Mouse (Mus musculus): ENCODE measurements around the gene Chl1.

Gene Chl1

GRCm38 (mm10) chr6:103510392-103511289 is at the start of gene Chl1:
Gene Chl1, plus strand, starts transcription at chr6:103510586.
- DNase-seq (ENCODE audit: low spot score) = no peak

GRCm38 (mm10) chr6:103465479-103466080 is 44.8 kb upstream of the Chl1 start:
- no peak for DNase-seq (ENCODE audit: low spot score)

GRCm38 (mm10) chr6:103473316-103473715 is 37.1 kb upstream of the Chl1 start:
- no peak for DNase-seq (ENCODE audit: low spot score)

GRCm38 (mm10) chr6:103487199-103487598 is 23.2 kb upstream of the Chl1 start:
- DNase-seq (ENCODE audit: low spot score) = no peak

DNA sequence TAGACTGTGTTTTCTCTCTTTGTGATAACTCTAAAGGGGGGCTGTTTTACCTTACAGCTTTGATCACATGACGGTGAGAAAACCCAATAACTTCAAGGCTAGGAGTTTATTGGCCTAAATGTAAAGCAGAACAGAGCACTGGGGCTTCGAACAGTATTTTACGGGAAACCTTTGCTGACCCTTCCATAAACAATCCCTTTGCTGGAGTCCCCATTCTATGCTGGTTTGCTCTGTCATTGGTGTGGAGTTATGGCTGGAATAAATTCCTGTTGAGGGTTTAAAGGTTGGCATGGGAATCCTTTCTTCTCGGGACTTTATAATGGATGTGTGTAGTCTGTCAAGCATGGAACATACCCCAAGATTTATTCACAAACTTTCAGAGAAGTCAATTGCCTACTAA is 12.0 kb upstream of the Chl1 start:
- no peak for DNase-seq (ENCODE audit: low spot score)

DNA sequence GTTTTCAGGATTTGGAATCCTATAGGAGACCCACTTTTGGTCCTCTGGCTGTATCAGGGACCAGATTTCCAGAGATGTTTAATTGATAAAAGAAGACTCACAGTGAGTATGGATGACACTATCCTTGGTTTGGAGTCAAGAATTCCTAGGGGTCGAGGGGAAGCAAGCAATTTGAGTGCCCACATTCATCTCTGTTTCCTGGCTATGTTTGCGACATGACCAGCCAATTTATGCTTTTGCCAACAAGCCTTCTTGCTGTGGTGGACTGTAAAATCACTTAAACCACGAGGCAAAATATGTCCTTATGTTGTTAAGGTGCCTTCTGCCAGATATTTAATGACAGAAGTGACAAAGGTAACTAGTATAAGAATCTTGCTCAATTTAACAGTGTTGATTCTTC is 6.3 kb upstream of the Chl1 start:
- no peak for DNase-seq (ENCODE audit: low spot score)

DNA sequence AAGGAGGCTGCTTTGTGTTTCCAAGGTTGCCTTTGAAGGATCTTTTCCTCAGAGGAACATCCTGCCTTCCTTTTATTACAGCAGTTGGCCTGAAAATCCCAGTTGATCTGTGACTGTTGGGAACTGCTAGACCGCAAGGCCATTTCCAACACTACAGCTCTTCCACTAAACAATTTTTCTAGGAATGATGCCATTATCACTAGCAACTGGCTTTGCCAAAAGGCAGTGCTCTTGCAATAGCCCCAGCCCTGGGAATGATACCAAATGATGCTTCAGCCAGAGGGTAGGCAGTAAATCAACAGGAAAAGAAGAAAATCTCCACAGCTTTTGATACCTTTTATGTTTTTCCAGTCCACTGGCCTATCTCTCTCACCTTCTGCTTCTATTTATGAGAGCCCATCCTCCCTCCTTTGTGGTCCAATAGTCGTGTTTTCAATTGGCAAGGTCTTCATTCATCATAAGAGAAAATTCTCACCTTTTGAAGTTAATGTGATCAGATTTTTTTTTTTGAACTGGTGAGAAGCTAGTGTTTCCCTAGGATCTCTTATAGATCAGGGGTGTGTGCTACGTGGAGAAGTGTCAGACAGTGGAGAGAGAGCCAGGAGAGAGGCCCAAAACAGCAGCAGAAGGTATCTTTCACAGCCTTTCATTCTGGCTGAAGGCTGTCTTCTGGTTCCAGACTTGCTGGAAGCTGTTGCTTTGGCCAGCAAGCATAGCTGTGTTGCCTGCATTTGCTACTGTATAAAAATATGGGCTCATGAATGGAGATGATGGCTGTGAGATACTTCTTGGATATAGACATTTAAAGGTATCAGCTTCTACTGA is 2.4 kb upstream of the Chl1 start:
- DNase-seq (ENCODE audit: low spot score) = no peak

GRCm38 (mm10) chr6:103509596-103509995 is 790 bp upstream of the Chl1 start:
- DNase-seq (ENCODE audit: low spot score) = no peak

- no peak for DNase-seq (ENCODE audit: low spot score)
Observed at GRCm38 (mm10) chr6:103511290-103511971, 1.0 kb downstream of the Chl1 start.

DNA sequence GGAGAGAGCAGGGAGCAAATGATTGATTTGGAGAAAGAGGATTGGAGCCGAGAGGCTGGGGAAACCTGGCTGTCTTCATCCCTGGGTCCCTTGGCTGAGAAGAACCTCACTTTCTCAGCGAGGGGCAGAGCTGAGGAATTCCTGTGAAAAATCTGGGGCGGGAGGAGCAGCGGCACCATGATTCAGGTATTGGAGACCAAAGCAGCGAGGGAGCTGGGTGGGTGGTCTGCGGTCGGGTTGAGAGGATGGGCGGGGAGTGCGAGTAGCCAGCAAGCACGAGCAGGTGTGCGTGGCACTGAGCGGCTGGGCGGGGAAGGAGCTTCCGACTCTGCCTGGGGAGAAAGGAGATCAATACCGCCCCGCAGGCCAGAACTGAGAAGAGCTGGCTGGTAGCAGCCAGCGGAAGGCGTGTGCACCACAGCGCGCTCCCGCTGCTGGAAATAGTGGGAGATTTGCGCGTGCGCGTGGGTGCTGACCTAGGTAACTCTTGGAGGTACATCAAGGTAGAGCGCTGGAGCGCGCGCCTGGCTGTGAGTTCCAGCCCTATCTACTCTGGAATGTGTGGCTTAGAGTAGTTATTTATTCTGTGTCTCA is 1.7 kb downstream of the Chl1 start:
- DNase-seq (ENCODE audit: low spot score) = no peak

DNA sequence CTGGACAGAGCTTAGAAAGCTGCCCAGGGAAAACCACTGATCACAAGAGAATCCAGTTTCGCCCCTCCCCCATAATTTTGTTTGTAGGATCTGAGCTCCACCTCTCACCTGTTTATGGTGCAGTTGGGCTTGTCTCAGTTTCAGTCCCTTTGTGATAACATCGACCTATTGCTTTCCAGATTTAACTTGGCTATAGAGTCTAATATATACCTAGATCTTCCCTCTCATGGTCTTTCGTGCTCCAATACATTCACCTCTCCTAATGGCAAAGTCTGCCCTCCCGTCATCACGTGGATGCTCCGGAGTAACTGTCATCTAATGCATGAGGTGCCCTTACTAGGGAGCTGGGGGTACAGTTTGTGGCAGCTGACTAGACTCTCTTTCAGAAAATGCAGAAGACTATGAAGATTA is 2.5 kb downstream of the Chl1 start:
- DNase-seq (ENCODE audit: low spot score) = no peak

DNA sequence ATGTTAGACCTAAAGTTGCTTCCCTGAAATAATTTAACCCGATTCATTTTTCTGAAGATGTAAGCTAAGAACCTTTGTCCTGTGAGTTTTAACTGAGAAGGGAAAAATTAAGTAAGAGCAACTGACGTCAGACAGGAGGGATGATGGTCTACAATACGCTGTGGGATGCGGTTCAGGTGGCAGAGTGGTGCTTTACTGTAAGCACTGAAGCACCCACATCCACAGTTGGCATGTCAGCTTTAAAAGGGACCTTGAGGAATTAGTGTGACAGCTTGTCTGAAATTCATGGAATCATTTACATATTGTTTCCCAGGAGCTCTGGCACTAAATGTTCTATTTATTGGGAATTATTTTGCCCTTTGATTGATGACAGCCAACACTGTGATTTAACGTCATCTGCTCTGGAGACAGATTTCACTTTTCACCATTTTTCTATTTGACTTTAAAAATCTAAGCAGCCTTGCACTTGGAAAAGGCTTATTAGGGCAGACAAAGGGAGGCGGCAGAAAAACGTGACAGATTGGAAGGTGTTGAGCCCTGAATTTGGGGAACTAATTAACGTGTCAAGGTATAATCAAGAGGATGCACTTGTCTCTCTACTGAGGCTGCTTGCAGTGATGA is 3.3 kb downstream of the Chl1 start:
- DNase-seq (ENCODE audit: low spot score) = no peak

DNA sequence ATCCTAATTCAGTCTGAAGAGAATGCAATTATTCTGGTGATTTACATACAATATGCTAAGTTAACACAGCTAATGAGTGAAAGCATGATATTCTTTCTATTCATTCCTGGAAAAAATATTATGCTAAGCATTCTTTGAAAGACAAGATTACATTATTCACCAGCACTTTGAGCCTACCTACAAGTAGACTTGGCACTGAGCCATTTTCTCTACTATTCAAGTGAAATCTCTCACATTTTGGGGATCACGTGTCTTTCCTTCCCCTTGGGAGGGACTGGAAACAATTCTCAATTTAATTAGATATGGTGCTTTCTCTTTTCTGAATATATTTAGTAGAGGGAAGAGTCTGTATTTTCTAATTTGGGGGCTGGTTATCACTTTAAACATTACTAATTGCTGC is 4.0 kb downstream of the Chl1 start:
- no peak for DNase-seq (ENCODE audit: low spot score)

GRCm38 (mm10) chr6:103514756-103515155 is 4.4 kb downstream of the Chl1 start:
- DNase-seq (ENCODE audit: low spot score) = no peak

- no peak for DNase-seq (ENCODE audit: low spot score)
Observed at GRCm38 (mm10) chr6:103519596-103519995, 9.2 kb downstream of the Chl1 start.

GRCm38 (mm10) chr6:103525326-103526024 is 15.1 kb downstream of the Chl1 start:
- no peak for DNase-seq (ENCODE audit: low spot score)

- DNase-seq (ENCODE audit: low spot score) = no peak
Observed at GRCm38 (mm10) chr6:103526945-103527777, 16.8 kb downstream of the Chl1 start.

- no peak for DNase-seq (ENCODE audit: low spot score)
Observed at GRCm38 (mm10) chr6:103533048-103533447, 22.7 kb downstream of the Chl1 start.

DNA sequence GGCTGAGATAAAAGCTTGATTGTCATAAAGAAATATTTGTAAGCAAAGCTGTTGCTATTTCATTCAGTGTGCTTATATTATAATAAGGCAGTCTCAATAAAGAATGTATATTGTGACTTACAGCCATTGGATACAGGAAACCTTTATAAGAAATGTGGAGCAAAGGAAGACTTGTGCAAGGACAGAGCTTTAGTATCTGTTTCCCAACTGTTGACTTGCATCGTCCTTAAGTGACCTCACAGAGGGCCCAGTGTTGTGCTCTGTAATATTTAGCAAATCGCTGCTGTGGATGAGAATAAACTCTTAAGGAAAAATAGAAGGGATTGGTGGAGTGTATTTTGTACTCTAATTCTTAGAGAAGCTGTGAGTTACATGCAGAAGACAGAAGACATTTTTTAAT is 23.6 kb downstream of the Chl1 start:
- DNase-seq (ENCODE audit: low spot score) = no peak

- no peak for DNase-seq (ENCODE audit: low spot score)
Observed at GRCm38 (mm10) chr6:103542576-103542975, 32.2 kb downstream of the Chl1 start.

Measured in lung, postnatal 25 days (tissue).